Mouse (Mus musculus) ES-E14 (cell line): ENCODE results near the gene Tead1. TPM values are rescaled to one million over a fixed set of nuclear protein-coding genes. Genes with fewer than 3 reads are reported as not detected.
A peak's percentile ranks its signal among the peaks of the same experiment; 100 is the strongest.

Source experiments
- DNase-seq: peaks from one replicate; pipeline ENCODE4 v3.0.0-alpha.2; 2013; ENCODE audit warnings: low read depth, low spot score
- H3K27ac ChIP-seq: 2 replicates; pipeline ENCODE4 v1.5.1; 2012; ENCODE audit warnings: low read depth, mild to moderate bottlenecking, low read length, moderate library complexity, mixed read lengths; ENCODE audit not compliant: poor library complexity, insufficient read depth, severe bottlenecking
- H3K36me3 ChIP-seq: 2 replicates; pipeline ENCODE4 v1.6.1; 2012; ENCODE audit warnings: mild to moderate bottlenecking, low read length, moderate library complexity, mixed read lengths; ENCODE audit not compliant: control insufficient read depth, poor library complexity, insufficient read depth, severe bottlenecking
- H3K4me1 ChIP-seq, 2 experiments: fragments of 150-350 bp in 1 of 2; sonication (generic) in 1 of 2; 2 replicates each; pipeline ENCODE4 v1.6.1; 2012; ENCODE audit warnings: low read length in 2 of 2, mild to moderate bottlenecking in 1 of 2, mixed read lengths in 1 of 2; ENCODE audit not compliant: control insufficient read depth in 2 of 2, insufficient read depth in 2 of 2, poor library complexity in 1 of 2
- H3K4me3 ChIP-seq, 2 experiments: fragments of 150-350 bp in 1 of 2; sonication (generic) in 1 of 2; 2 replicates each; pipeline ENCODE4 v1.5.1; 2012; ENCODE audit warnings: low read length in 2 of 2, low read depth in 1 of 2, mild to moderate bottlenecking in 1 of 2, mixed read lengths in 1 of 2; ENCODE audit not compliant: insufficient read depth in 1 of 2, poor library complexity in 1 of 2, severe bottlenecking in 1 of 2
- H3K9ac ChIP-seq: 2 replicates; pipeline ENCODE4 v1.6.1; 2012; ENCODE audit warnings: low read depth, mild to moderate bottlenecking, low read length, mixed read lengths; ENCODE audit not compliant: poor library complexity, insufficient read depth, severe bottlenecking
- H3K9me3 ChIP-seq: fragments of 150-350 bp; sonication (generic); 2 replicates; pipeline ENCODE4 v1.6.1; 2012; ENCODE audit warnings: low read depth, mild to moderate bottlenecking, low read length; ENCODE audit not compliant: control insufficient read depth, insufficient read depth
- CHD2 ChIP-seq: IDR thresholded peaks from 2 replicates; pipeline ENCODE4 v1.6.1; 2014; ENCODE audit warnings: mild to moderate bottlenecking, low read depth, low read length, inconsistent platforms
- HCFC1 ChIP-seq: IDR thresholded peaks from 2 replicates; pipeline ENCODE4 v1.6.1; 2012; ENCODE audit warnings: low read length, inconsistent platforms, borderline replicate concordance; ENCODE audit not compliant: insufficient read depth
- MAFK ChIP-seq: IDR thresholded peaks from 2 replicates; pipeline ENCODE4 v1.6.1; 2014; ENCODE audit warnings: mild to moderate bottlenecking, low read depth, low read length, inconsistent platforms; ENCODE audit not compliant: insufficient read depth
- ZC3H11A ChIP-seq: IDR thresholded peaks from 2 replicates; pipeline ENCODE4 v1.6.1; 2012; ENCODE audit warnings: low read depth, mild to moderate bottlenecking, inconsistent platforms, low read length, borderline replicate concordance
- ZNF384 ChIP-seq: IDR thresholded peaks from 2 replicates; pipeline ENCODE4 v1.6.1; 2012; ENCODE audit warnings: low read depth, low read length, inconsistent platforms
- in situ Hi-C, 2 experiments: fragments of 600-800 bp; cut with MboI; formaldehyde crosslinking; loops; one replicate each; pipeline ENCODE4 v1.15.1; 2025; ENCODE audit warnings: low sequenced_read_pairs in 2 of 2, inconsistent platforms in 1 of 2; ENCODE audit not compliant: unreplicated experiment in 2 of 2
- total RNA-seq: library from RNA; depleted of rRNA; stranded (reverse); fragments of 300-350 nt; gene quantifications from 2 replicates; pipeline ENCODE4 v1.2.3, GENCODE M21; 2012

The Tead1 gene
- total RNA-seq, 1 experiment: 90.5 TPM

GRCm38 (mm10) chr7:112644701-112645100 is 34.4 kb upstream of the Tead1 start:
- TF ChIP-seq CHD2 (no peak), HCFC1 (no peak), ZC3H11A (peak; percentile 7; the same call in 1 of the 2 replicates)
- in situ Hi-C loops: no loop called here
- no peak overlapping the region for H3K27ac ChIP-seq
- H3K36me3 ChIP-seq: no peaks in the 10 kb centered on the region
- no peaks in the 10 kb centered on the region for H3K9me3 ChIP-seq
- no peak overlapping the region for H3K4me3 ChIP-seq
- H3K9ac ChIP-seq: no peak overlapping the region
- peak; percentile 57 for DNase-seq
- H3K4me1 ChIP-seq: peaks cover 0 to 6% of the 10 kb centered on the region in 2 experiments; a peak in 2 of 4 replicates

DNA sequence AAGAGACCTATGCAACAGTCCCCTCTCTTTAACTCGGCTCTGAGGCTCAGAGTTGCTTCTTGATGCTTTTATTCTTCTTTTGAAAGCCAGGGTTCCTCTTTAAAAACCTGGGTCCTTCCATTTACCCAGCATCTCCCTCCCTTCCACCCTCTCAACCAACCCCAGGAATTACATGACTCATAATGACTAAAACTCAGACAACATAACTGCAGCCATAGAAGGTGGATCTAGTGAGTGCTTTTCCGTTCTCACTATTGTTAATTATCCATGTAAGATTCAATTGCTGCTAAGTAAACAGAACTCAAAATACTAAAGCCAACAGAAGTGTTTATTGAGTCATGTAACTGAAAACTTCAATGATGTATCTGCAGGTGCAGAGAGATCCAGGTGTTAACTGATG is 33.4 kb upstream of the Tead1 start:
- TF ChIP-seq MAFK: no peak
- no peak for TF ChIP-seq HCFC1
- TF ChIP-seq CHD2: no peak
- no peak for TF ChIP-seq ZC3H11A
- in situ Hi-C loops: no loop called here
- no peak overlapping the region for H3K27ac ChIP-seq
- peaks cover 0 to 6% of the 10 kb centered on the region in 2 experiments; a peak in 2 of 4 replicates for H3K4me1 ChIP-seq
- no peak overlapping the region for H3K4me3 ChIP-seq
- no peaks in the 10 kb centered on the region for H3K36me3 ChIP-seq
- H3K9ac ChIP-seq: no peak overlapping the region
- no peaks in the 10 kb centered on the region for H3K9me3 ChIP-seq
- no peak for DNase-seq

GRCm38 (mm10) chr7:112647417-112647816 is 31.7 kb upstream of the Tead1 start:
- no peaks in the 10 kb centered on the region for H3K36me3 ChIP-seq
- TF ChIP-seq MAFK: 0 out of 2 replicates have a peak, but pooled peaks have one; percentile 53
- TF ChIP-seq CHD2: no peak
- peaks cover 0 to 6% of the 10 kb centered on the region in 2 experiments; a peak in 2 of 4 replicates for H3K4me1 ChIP-seq
- no peak overlapping the region for H3K4me3 ChIP-seq
- no peak for DNase-seq
- no peak overlapping the region for H3K27ac ChIP-seq
- in situ Hi-C loops: no loop called here
- no peaks in the 10 kb centered on the region for H3K9me3 ChIP-seq
- H3K9ac ChIP-seq: no peak overlapping the region

- no peak for DNase-seq
- TF ChIP-seq MAFK (no peak), CHD2 (no peak)
- Histone ChIP-seq H3K4me3 (no peak overlapping the region), H3K9me3 (no peaks in the 10 kb centered on the region), H3K9ac (no peak overlapping the region), H3K4me1 (peaks cover 0 to 7% of the 10 kb centered on the region in 2 experiments; a peak in 2 of 4 replicates), H3K36me3 (no peaks in the 10 kb centered on the region), H3K27ac (no peak overlapping the region)
- in situ Hi-C loops: no loop called here
These were observed 22.9 kb upstream of the Tead1 start for GRCm38 (mm10) chr7:112656141-112656662.

GRCm38 (mm10) chr7:112658939-112659338 is 20.2 kb upstream of the Tead1 start:
- in situ Hi-C loops: no loop called here
- H3K4me1 ChIP-seq: peaks cover 0 to 7% of the 10 kb centered on the region in 2 experiments; a peak in 2 of 4 replicates
- no peak overlapping the region for H3K27ac ChIP-seq
- H3K4me3 ChIP-seq: no peak overlapping the region
- no peak for DNase-seq
- no peak for TF ChIP-seq CHD2
- TF ChIP-seq HCFC1: no peak
- no peak for TF ChIP-seq ZC3H11A
- TF ChIP-seq MAFK: no peak
- TF ChIP-seq ZNF384: no peak
- H3K36me3 ChIP-seq: no peaks in the 10 kb centered on the region
- H3K9ac ChIP-seq: no peak overlapping the region
- H3K9me3 ChIP-seq: no peaks in the 10 kb centered on the region
